Mouse (Mus musculus) heart, postnatal 0 days (tissue): ENCODE data around the gene Iqcd.

Experiments used
- CTCF ChIP-seq: IDR thresholded peaks from 2 replicates; pipeline ENCODE4 v1.5.1; 2016; ENCODE audit warnings: antibody characterized with exemption, control low read depth, low read depth
- EP300 ChIP-seq: IDR thresholded peaks from 2 replicates; pipeline ENCODE4 v1.6.1; 2016; ENCODE audit warnings: antibody characterized with exemption, low read depth

GRCm38 (mm10) chr5:120624427-120624826 lies 35.6 kb downstream of the Iqcd start:
- no peak for TF ChIP-seq CTCF
- no peak for TF ChIP-seq EP300
